19 mouse cellular contexts compared by ENCODE assay signal in genomic region chr1:151035766-151036165, GRCm38 (mm10). TPM values are rescaled to one million over a fixed set of nuclear protein-coding genes. Genes with fewer than 3 reads are reported as not detected.
DNase-seq lines count a peak whose midpoint lies in the region; ATAC-seq and TF ChIP-seq lines count a peak whose summit lies in the region.
"Had no signal": no experiment of that assay in that cellular context is flagged by ENCODE, and none has a peak within 500 bp of the region (broad histone marks: within the 10 kb centered on the region; RNA-seq: fewer than 3 reads in every experiment).

No protein-coding gene starts in this region.

- no peak overlapping the region for H3K4me3 ChIP-seq in forebrain, embryonic 13.5 days
- no peak overlapping the region for H3K4me3 ChIP-seq in forebrain, embryonic 16.5 days (replicated peaks; ENCODE audit: low read length)
- H3K4me3 ChIP-seq in kidney, adult 2 months (ENCODE audit: insufficient read depth, low read depth, low read length) = no peak overlapping the region
- peak overlapping the region; percentile 46 to 66 for H3K4me3 ChIP-seq in MEL (ENCODE audit: control insufficient read depth in 1 of 2, insufficient read depth in 1 of 2, low read depth in 2 of 2, low read length in 2 of 2)
- H3K4me3 ChIP-seq in midbrain, embryonic 13.5 days (replicated peaks) = no peak overlapping the region
- H3K4me3 ChIP-seq: embryonic facial prominence, embryonic 15.5 days; heart, embryonic 15.5 days; hindbrain, embryonic 13.5 days had no signal

- no peak for TF ChIP-seq RAD21 in MEL (IDR thresholded peaks at IDR 0.05; ENCODE audit: low read depth, low read length)

- no peaks in the 10 kb centered on the region for H3K79me2 ChIP-seq in MEL (ENCODE audit: control insufficient read depth, insufficient read depth, low read length, poor library complexity)

- H3K27ac ChIP-seq in forebrain, embryonic 13.5 days = no peak overlapping the region
- no peak overlapping the region for H3K27ac ChIP-seq in forebrain, embryonic 16.5 days (ENCODE audit: low read length)
- peak overlapping the region; percentile 1; the same call in 1 of the 2 replicates for H3K27ac ChIP-seq in kidney, adult 2 months (ENCODE audit: insufficient read depth, low read depth, low read length)
- H3K27ac ChIP-seq in MEL (ENCODE audit: control insufficient read depth, low read depth, low read length) = no peak overlapping the region
- no peak overlapping the region for H3K27ac ChIP-seq in midbrain, embryonic 13.5 days
- H3K27ac ChIP-seq: embryonic facial prominence, embryonic 15.5 days; heart, embryonic 15.5 days; hindbrain, embryonic 13.5 days had no signal

- H3K27me3 ChIP-seq in forebrain, embryonic 13.5 days = no peaks in the 10 kb centered on the region
- H3K27me3 ChIP-seq in forebrain, embryonic 16.5 days (replicated peaks; ENCODE audit: control insufficient read depth, insufficient read depth, low read length) = no peaks in the 10 kb centered on the region
- H3K27me3 ChIP-seq in kidney, adult 2 months (replicated peaks; ENCODE audit: control insufficient read depth, insufficient read depth, low read length) = no peaks in the 10 kb centered on the region
- no peaks in the 10 kb centered on the region; a peak in 1 of 4 replicates for H3K27me3 ChIP-seq in MEL (ENCODE audit: control insufficient read depth in 1 of 2, insufficient read depth in 2 of 2, low read length in 2 of 2)
- H3K27me3 ChIP-seq in midbrain, embryonic 13.5 days = no peaks in the 10 kb centered on the region; the same call in 1 of the 2 replicates
- H3K27me3 ChIP-seq: embryonic facial prominence, embryonic 15.5 days; heart, embryonic 15.5 days; hindbrain, embryonic 13.5 days had no signal

- WGBS in forebrain, embryonic 13.5 days = 75% methylated on average over 3 of the region's 3 CpGs
- 77% methylated on average over 3 of the region's 3 CpGs for WGBS in forebrain, embryonic 16.5 days
- 34% methylated on average over 3 of the region's 3 CpGs for WGBS in kidney, adult 2 months
- WGBS in midbrain, embryonic 13.5 days = 75% methylated on average over 3 of the region's 3 CpGs

- TF ChIP-seq CTCF in kidney, adult 2 months (conservative IDR thresholded peaks at IDR 0.05; ENCODE audit: insufficient read depth, insufficient read length, low read depth, low read length) = no peak
- no peak; a peak in 1 of 6 replicates for TF ChIP-seq CTCF in MEL (IDR thresholded peaks at IDR 0.05 in 2 of 3, conservative IDR thresholded peaks at IDR 0.05 in 1 of 3; ENCODE audit: control insufficient read depth in 1 of 3, insufficient read depth in 1 of 3, low read depth in 2 of 3, low read length in 3 of 3, poor library complexity in 1 of 3, severe bottlenecking in 1 of 3)

- H3K9me3 ChIP-seq in forebrain, embryonic 13.5 days (replicated peaks) = no peaks in the 10 kb centered on the region
- no peaks in the 10 kb centered on the region for H3K9me3 ChIP-seq in forebrain, embryonic 16.5 days (ENCODE audit: control insufficient read depth, low read length)
- no peaks in the 10 kb centered on the region for H3K9me3 ChIP-seq in MEL (replicated peaks; ENCODE audit: insufficient read depth, low read length)
- H3K9me3 ChIP-seq in midbrain, embryonic 13.5 days = no peaks in the 10 kb centered on the region
- H3K9me3 ChIP-seq: embryonic facial prominence, embryonic 15.5 days; heart, embryonic 15.5 days; hindbrain, embryonic 13.5 days had no signal

- H3K36me3 ChIP-seq in forebrain, embryonic 13.5 days (ENCODE audit: poor library complexity, severe bottlenecking) = no peaks in the 10 kb centered on the region
- no peaks in the 10 kb centered on the region for H3K36me3 ChIP-seq in forebrain, embryonic 16.5 days (ENCODE audit: control insufficient read depth, insufficient read depth)
- no peaks in the 10 kb centered on the region for H3K36me3 ChIP-seq in kidney, adult 2 months (ENCODE audit: control insufficient read depth, insufficient read depth, low read length)
- H3K36me3 ChIP-seq in MEL (ENCODE audit: control insufficient read depth in 1 of 2, insufficient read depth in 2 of 2, low read length in 2 of 2) = no peaks in the 10 kb centered on the region; a peak in 1 of 4 replicates
- no peaks in the 10 kb centered on the region for H3K36me3 ChIP-seq in midbrain, embryonic 13.5 days
- H3K36me3 ChIP-seq: embryonic facial prominence, embryonic 15.5 days; heart, embryonic 15.5 days; hindbrain, embryonic 13.5 days had no signal

- no peak for TF ChIP-seq POLR2A in kidney, adult 2 months (IDR thresholded peaks at IDR 0.05; ENCODE audit: low read depth, low read length)
- no peak for TF ChIP-seq POLR2A in MEL (IDR thresholded peaks at IDR 0.05; ENCODE audit: control insufficient read depth in 1 of 2, insufficient read depth in 1 of 2, low read depth in 1 of 2, low read length in 2 of 2, poor library complexity in 1 of 2)

- 0 out of 2 replicates have a peak, but pooled peaks cover 4% of the 10 kb centered on the region for H3K4me1 ChIP-seq in forebrain, embryonic 13.5 days
- no peaks in the 10 kb centered on the region; the same call in 1 of the 2 replicates for H3K4me1 ChIP-seq in forebrain, embryonic 16.5 days (replicated peaks; ENCODE audit: control insufficient read depth, insufficient read depth, low read length)
- peaks cover 11% of the 10 kb centered on the region for H3K4me1 ChIP-seq in kidney, adult 2 months (ENCODE audit: control insufficient read depth, insufficient read depth, low read length)
- peaks cover 3 to 13% of the 10 kb centered on the region in 2 experiments; a peak in 3 of 4 replicates for H3K4me1 ChIP-seq in MEL (ENCODE audit: control insufficient read depth in 1 of 2, insufficient read depth in 2 of 2, low read length in 2 of 2)
- H3K4me1 ChIP-seq in midbrain, embryonic 13.5 days (replicated peaks) = peaks cover 5% of the 10 kb centered on the region; the same call in 1 of the 2 replicates
- H3K4me1 ChIP-seq: hindbrain, embryonic 13.5 days had no signal

- no peak overlapping the region for H3K9ac ChIP-seq in forebrain, embryonic 13.5 days
- no peak overlapping the region for H3K9ac ChIP-seq in forebrain, embryonic 16.5 days (replicated peaks; ENCODE audit: low read depth, low read length)
- H3K9ac ChIP-seq in MEL (ENCODE audit: control insufficient read depth, low read depth, low read length, poor library complexity, severe bottlenecking) = peak overlapping the region; percentile 55
- H3K9ac ChIP-seq in midbrain, embryonic 13.5 days (replicated peaks) = no peak overlapping the region
- H3K9ac ChIP-seq: embryonic facial prominence, embryonic 15.5 days; forebrain, postnatal 0 days; heart, embryonic 15.5 days; hindbrain, embryonic 13.5 days had no signal

- TF ChIP-seq EP300 in MEL (IDR thresholded peaks at IDR 0.05; ENCODE audit: low read depth in 1 of 2, low read length in 2 of 2) = no peak

- no peak overlapping the region for H3K4me2 ChIP-seq in forebrain, embryonic 13.5 days
- H3K4me2 ChIP-seq in forebrain, embryonic 16.5 days (ENCODE audit: low read length) = no peak overlapping the region
- H3K4me2 ChIP-seq in midbrain, embryonic 13.5 days (replicated peaks) = no peak overlapping the region
- H3K4me2 ChIP-seq: embryonic facial prominence, embryonic 15.5 days; heart, embryonic 11.5 days; heart, embryonic 15.5 days; hindbrain, embryonic 13.5 days had no signal

- 0 out of 2 replicates have a peak, but pooled peaks have one; percentile 8 for ATAC-seq in forebrain, embryonic 13.5 days
- ATAC-seq in forebrain, embryonic 16.5 days = no peak
- ATAC-seq in midbrain, embryonic 13.5 days = no peak

- no peak for DNase-seq in kidney, adult 2 months
- DNase-seq in kidney, adult 9 months = no peak
- peak; percentile 75 for DNase-seq in MEL (ENCODE audit: low read depth, low spot score)
- no peak for DNase-seq in right cerebral cortex, postnatal 4 days
- DNase-seq: adrenal gland, adult 8-10 months; adrenal gland, postnatal 36 days; cerebellum, adult 2 months; cerebellum, postnatal 10 days; embryo, embryonic 11 days; forebrain, postnatal 0 days; gastrocnemius, postnatal 36 days had no signal

TF ChIP-seq in MEL, 35 proteins besides CTCF, POLR2A, EP300 and RAD21:
- TF ChIP-seq SMC3 (IDR thresholded peaks at IDR 0.05; ENCODE audit: low read depth, low read length) (0 out of 2 replicates have a peak, but pooled peaks have one; percentile 22), UBTF (IDR thresholded peaks at IDR 0.05; ENCODE audit: borderline replicate concordance, insufficient read depth, low read depth, low read length) (no peak)
TF ChIP-seq in MEL: peak in this region for 1.

RNA-seq across cellular contexts. Expression of gene Hmcn1, which starts 42.5 kb away (rescaled TPM):
- 1.1 and 1.2 TPM in 2 replicates for polyA plus RNA-seq in forebrain, embryonic 13.5 days (2015; fragmentation: Nextera tagmentation; extraction: Ambion mirVana)
- 0.81 and 1.3 TPM in 2 replicates for polyA plus RNA-seq in forebrain, embryonic 16.5 days (2015; fragmentation: Nextera tagmentation; extraction: Ambion mirVana)
- polyA plus RNA-seq in kidney, adult 2 months (2012; rRNA removed) = 1.7 and 2.0 TPM in 2 replicates
- total RNA-seq in MEL (2012; rRNA removed) = not detected in 2 replicates
- polyA plus RNA-seq in MEL (2012; ENCODE audit: insufficient read depth in 1 of 2, insufficient read length in 2 of 2, low read depth in 1 of 2, low replicate concordance in 2 of 2, missing spikeins in 1 of 2) = not detected
- 1.3 and 1.4 TPM in 2 replicates for polyA plus RNA-seq in midbrain, embryonic 13.5 days (2015; fragmentation: Nextera tagmentation; extraction: Ambion mirVana)
- total RNA-seq: common myeloid progenitor, adult 5-6 weeks had no signal

Comparison
In these comparisons a context has a peak if more than half of its experiments do, and no peak if none do; other contexts are left out.
1. H3K4me3 ChIP-seq: peak in MEL (2 of 2); none in forebrain, embryonic 13.5 days (single experiment), forebrain, embryonic 16.5 days (single experiment), kidney, adult 2 months (single experiment) and midbrain, embryonic 13.5 days (single experiment).